Comparison of ENCODE assay signal across 12 mouse cellular contexts in genomic region chr4:146932311-146933082, GRCm38 (mm10). TPM values are rescaled to one million over a fixed set of nuclear protein-coding genes. Genes with fewer than 3 reads are reported as not detected.
DNase-seq lines count a peak whose midpoint lies in the region; ATAC-seq lines count a peak whose summit lies in the region.
"Had no signal": no experiment of that assay in that cellular context is flagged by ENCODE, and none has a peak within 500 bp of the region (broad histone marks: within the 10 kb centered on the region; RNA-seq: fewer than 3 reads in every experiment).

No protein-coding gene starts in this region.

- DNase-seq in heart, postnatal 25 days (ENCODE audit: low spot score): no peak
- peak; percentile 30 for DNase-seq in embryo, embryonic 11.5 days (ENCODE audit: low read depth, low spot score)
- peak; percentile 49 for DNase-seq in limb, embryonic 10.5 days (ENCODE audit: low spot score)
- DNase-seq in frontal cortex, postnatal 10 days (ENCODE audit: low spot score in 2 of 2): no peak
- DNase-seq in left cerebral cortex, adult 9 months (ENCODE audit: low spot score in 2 of 2): no peak
- DNase-seq in urinary bladder, adult 2 months (ENCODE audit: low spot score): no peak
- DNase-seq: cerebellum, adult 18-20 months had no signal

- no peak overlapping the region for H3K27ac ChIP-seq in heart, embryonic 13.5 days (replicated peaks)
- 0 out of 2 replicates have a peak overlapping the region, but pooled peaks have one; percentile 56 for H3K27ac ChIP-seq in limb, embryonic 10.5 days
- H3K27ac ChIP-seq in neural tube, embryonic 13.5 days (replicated peaks): no peak overlapping the region

- peak overlapping the region; percentile 43 for H3K4me3 ChIP-seq in heart, embryonic 13.5 days
- peak overlapping the region; percentile 49 for H3K4me3 ChIP-seq in limb, embryonic 10.5 days
- peak overlapping the region; percentile 33 for H3K4me3 ChIP-seq in neural tube, embryonic 13.5 days

- no peak for ATAC-seq in heart, embryonic 13.5 days (ENCODE audit: extremely low read depth, insufficient number of reproducible peaks, low FRiP score, low TSS enrichment)
- peak; percentile 81 for ATAC-seq in neural tube, embryonic 13.5 days (ENCODE audit: low read depth)

- peaks cover 31% of the 10 kb centered on the region for H3K9me3 ChIP-seq in heart, embryonic 13.5 days
- H3K9me3 ChIP-seq in limb, embryonic 10.5 days (replicated peaks): peaks cover 6% of the 10 kb centered on the region; the same call in 1 of the 2 replicates
- H3K9me3 ChIP-seq in neural tube, embryonic 13.5 days: peaks cover 21% of the 10 kb centered on the region

- no peaks in the 10 kb centered on the region for H3K4me1 ChIP-seq in heart, embryonic 13.5 days
- H3K4me1 ChIP-seq in limb, embryonic 10.5 days: peaks cover 5% of the 10 kb centered on the region
- H3K4me1 ChIP-seq in neural tube, embryonic 13.5 days (replicated peaks): no peaks in the 10 kb centered on the region

- 7% methylated on average over 77 of the region's 77 CpGs for WGBS in heart, embryonic 13.5 days
- 8% methylated on average over 75 of the region's 77 CpGs for WGBS in limb, embryonic 10.5 days
- 8% methylated on average over 77 of the region's 77 CpGs for WGBS in neural tube, embryonic 13.5 days

- H3K27me3 ChIP-seq in heart, embryonic 13.5 days (replicated peaks): peaks cover 17% of the 10 kb centered on the region
- peaks cover 14% of the 10 kb centered on the region for H3K27me3 ChIP-seq in limb, embryonic 10.5 days (ENCODE audit: low read depth, poor library complexity, severe bottlenecking)
- peaks cover 8% of the 10 kb centered on the region; the same call in 1 of the 2 replicates for H3K27me3 ChIP-seq in neural tube, embryonic 13.5 days
- H3K27me3 ChIP-seq: CH12.LX had no signal

- H3K4me2 ChIP-seq in heart, embryonic 13.5 days: peak overlapping the region; percentile 67
- peak overlapping the region; percentile 45 for H3K4me2 ChIP-seq in neural tube, embryonic 13.5 days

- H3K36me3 ChIP-seq in heart, embryonic 13.5 days: no peaks in the 10 kb centered on the region
- H3K36me3 ChIP-seq in limb, embryonic 10.5 days: no peaks in the 10 kb centered on the region
- no peaks in the 10 kb centered on the region for H3K36me3 ChIP-seq in neural tube, embryonic 13.5 days

- intact Hi-C loops in heart, postnatal 25 days (cut with DNase I): no loop called here

- H3K9ac ChIP-seq in heart, embryonic 13.5 days: peak overlapping the region; percentile 14; the same call in 1 of the 2 replicates
- H3K9ac ChIP-seq in neural tube, embryonic 13.5 days: no peak overlapping the region

RNA-seq across cellular contexts. Expression of gene Gm21411, which starts 23.1 kb away (rescaled TPM):
- not detected in 2 replicates for polyA plus RNA-seq in heart, embryonic 13.5 days (2015; fragmentation: Nextera tagmentation; extraction: Ambion mirVana)
- not detected for total RNA-seq in heart, postnatal 25 days (2021)
- not detected in 2 replicates for polyA plus RNA-seq in limb, embryonic 10.5 days (2016; fragmentation: Nextera tagmentation; extraction: Ambion mirVana)
- not detected in 2 replicates for polyA plus RNA-seq in neural tube, embryonic 13.5 days (2015; fragmentation: Nextera tagmentation; extraction: Ambion mirVana)
- not detected in 2 replicates for polyA plus RNA-seq in urinary bladder, adult 2 months (2012; rRNA removed)
- total RNA-seq: CH12.LX; left cerebral cortex, postnatal 14 days had no signal

RNA-seq across cellular contexts. Expression of gene Zfp989, which starts 39.3 kb away (rescaled TPM):
- polyA plus RNA-seq in heart, embryonic 13.5 days (2015; fragmentation: Nextera tagmentation; extraction: Ambion mirVana): not detected in 2 replicates
- not detected for total RNA-seq in heart, postnatal 25 days (2021)
- polyA plus RNA-seq in limb, embryonic 10.5 days (2016; fragmentation: Nextera tagmentation; extraction: Ambion mirVana): not detected in 2 replicates
- 0.45 TPM in 1 of 2 replicates, not detected in the other for polyA plus RNA-seq in neural tube, embryonic 13.5 days (2015; fragmentation: Nextera tagmentation; extraction: Ambion mirVana)
- polyA plus RNA-seq in urinary bladder, adult 2 months (2012; rRNA removed): not detected in 2 replicates
- total RNA-seq: CH12.LX; left cerebral cortex, postnatal 14 days had no signal
- polyA plus RNA-seq: spleen, adult 2 months had no signal

Comparison
In these comparisons a context has a peak if more than half of its experiments do, and no peak if none do; other contexts are left out.
1. DNase-seq: peak in embryo, embryonic 11.5 days (single experiment) and limb, embryonic 10.5 days (single experiment); none in heart, postnatal 25 days (single experiment), frontal cortex, postnatal 10 days (0 of 2), left cerebral cortex, adult 9 months (0 of 2) and urinary bladder, adult 2 months (single experiment).
2. Peak in every context shown above with its lines, with median percentiles within 50 percentile points of each other: H3K4me3 ChIP-seq.